Mouse (Mus musculus) embryonic fibroblast, embryonic 13.5 days (primary cell): ENCODE data around the gene Itgae.

Experiments
- CTCF ChIP-seq: IDR thresholded peaks from 2 replicates; pipeline ENCODE4 v1.5.1; 2011; ENCODE audit warnings: mild to moderate bottlenecking, control low read depth, low read length, moderate library complexity, borderline replicate concordance; ENCODE audit not compliant: insufficient read depth
- POLR2A ChIP-seq: IDR thresholded peaks from 2 replicates; pipeline ENCODE4 v1.6.1; 2011; ENCODE audit warnings: low read depth, mild to moderate bottlenecking, control low read depth, low read length, moderate library complexity

GRCm38 (mm10) chr11:73177895-73178294, 87.5 kb downstream of the Itgae start:
- TF ChIP-seq CTCF = no peak
- no peak for TF ChIP-seq POLR2A
